Mouse (Mus musculus) E14TG2a.4 (cell line): ENCODE measurements at regions not wholly inside any gene's neighbourhood (a gene's known extent, or its start where the extent isn't known, plus 50 kb on each side); places are given as distances from the start of the nearest gene placed in this dataset.
A peak's percentile ranks its signal among the peaks of the same experiment; 100 is the strongest.
"Not testable (repeated sequence)": the region's sequence is repeated elsewhere in the genome, so short reads cannot be mapped to it uniquely, and the experiment has no call there.

Source experiments
- H3K27me3 ChIP-seq: 2 replicates; pipeline ENCODE4 v1.6.1; 2014; ENCODE audit warnings: low read length, control low read depth; ENCODE audit not compliant: insufficient read depth
- H3K36me3 ChIP-seq: 2 replicates; pipeline ENCODE4 v1.6.1; 2014; ENCODE audit warnings: low read length, control low read depth; ENCODE audit not compliant: insufficient read depth
- H3K4me1 ChIP-seq: replicated peaks from 2 replicates; pipeline ENCODE4 v1.6.1; 2014; ENCODE audit warnings: low read depth, low read length, control low read depth
- H3K4me3 ChIP-seq: replicated peaks from 2 replicates; pipeline ENCODE4 v1.5.1; 2014; ENCODE audit warnings: mild to moderate bottlenecking, low read length
- H3K9me3 ChIP-seq: 2 replicates; pipeline ENCODE4 v1.6.1; 2014; ENCODE audit warnings: low read length, control low read depth
- CTCF ChIP-seq: conservative IDR thresholded peaks from 2 replicates; pipeline ENCODE4 v1.5.1; 2014; ENCODE audit warnings: low read length
- NANOG ChIP-seq: IDR thresholded peaks from 2 replicates; pipeline ENCODE4 v1.6.1; 2014; ENCODE audit warnings: borderline replicate concordance, low read length, mixed read lengths
- POU5F1 ChIP-seq: IDR thresholded peaks from 2 replicates; pipeline ENCODE4 v1.6.1; 2014; ENCODE audit warnings: low read length, borderline replicate concordance

- Histone ChIP-seq H3K4me1 (no peaks in the 10 kb centered on the region), H3K9me3 (peaks cover 11% of the 10 kb centered on the region), H3K27me3 (no peaks in the 10 kb centered on the region), H3K36me3 (no peaks in the 10 kb centered on the region), H3K4me3 (no peak overlapping the region)
- TF ChIP-seq CTCF (no peak), NANOG (no peak), POU5F1 (no peak)
Observed at GRCm38 (mm10) chr4:21464456-21464855, 221.3 kb downstream of the Prdm13 start.

DNA sequence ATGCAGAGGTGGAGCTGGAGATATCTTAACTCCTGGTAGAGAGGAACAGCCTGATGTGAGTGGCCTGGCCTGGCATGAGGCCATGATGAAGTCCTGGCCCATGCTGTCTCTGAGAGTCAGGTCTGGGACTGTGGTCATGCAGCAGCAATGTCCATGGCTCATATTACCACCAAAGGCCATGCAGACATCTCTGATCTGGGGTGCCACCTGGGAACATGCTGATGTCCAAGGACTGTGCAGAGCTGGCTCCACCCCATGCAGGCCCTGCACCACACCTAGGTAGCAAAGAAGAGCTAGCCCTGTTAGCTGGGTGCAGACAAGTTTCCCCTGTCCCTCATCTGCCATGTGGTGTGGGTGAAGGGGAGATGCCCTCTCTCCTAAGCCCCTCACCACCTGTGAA, 244.5 kb downstream of the Prdm13 start:
- Histone ChIP-seq H3K36me3 (no peaks in the 10 kb centered on the region), H3K4me1 (no peaks in the 10 kb centered on the region), H3K27me3 (no peaks in the 10 kb centered on the region), H3K9me3 (no peaks in the 10 kb centered on the region), H3K4me3 (no peak overlapping the region)
- TF ChIP-seq NANOG (no peak), POU5F1 (no peak), CTCF (no peak)

DNA sequence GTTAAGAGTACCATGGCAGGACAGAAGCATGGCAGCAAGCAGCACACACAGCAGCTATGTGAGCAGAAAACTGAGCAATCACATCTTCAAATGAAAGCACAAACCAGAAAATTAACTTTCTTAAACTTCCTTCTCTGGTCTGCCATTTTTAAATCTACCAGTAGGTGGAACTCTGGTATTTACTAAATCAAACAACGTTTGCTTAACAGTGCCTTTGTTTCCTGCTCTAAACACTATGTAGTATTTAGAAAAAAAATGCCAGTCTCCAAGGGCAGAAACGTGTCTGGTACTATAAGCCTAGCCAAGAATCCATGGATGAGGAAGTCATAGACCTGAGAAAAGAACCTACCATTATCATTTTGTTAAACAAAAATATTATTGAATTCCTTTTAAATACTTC, 249.1 kb downstream of the Prdm13 start:
- Histone ChIP-seq H3K36me3 (no peaks in the 10 kb centered on the region), H3K27me3 (no peaks in the 10 kb centered on the region), H3K4me3 (no peak overlapping the region), H3K4me1 (no peaks in the 10 kb centered on the region), H3K9me3 (no peaks in the 10 kb centered on the region)
- TF ChIP-seq CTCF (peak; percentile 25), NANOG (no peak)

GRCm38 (mm10) chr4:21407850-21408249, 277.9 kb downstream of the Prdm13 start:
- Histone ChIP-seq H3K4me3 (no peak overlapping the region), H3K4me1 (no peaks in the 10 kb centered on the region)
- no peak for TF ChIP-seq POU5F1
- peak; percentile 44 for TF ChIP-seq CTCF

GRCm38 (mm10) chr4:21369314-21369713, 316.4 kb downstream of the Prdm13 start:
- Histone ChIP-seq H3K27me3 (no peaks in the 10 kb centered on the region), H3K4me3 (no peak overlapping the region), H3K36me3 (0 out of 2 replicates have a peak, but pooled peaks cover 3% of the 10 kb centered on the region), H3K9me3 (peaks cover 19% of the 10 kb centered on the region), H3K4me1 (no peaks in the 10 kb centered on the region)
- no peak for TF ChIP-seq NANOG
- TF ChIP-seq CTCF = no peak
- no peak for TF ChIP-seq POU5F1

More at GRCm38 (mm10) chr4:21407850-21408249, 277.9 kb downstream of the Prdm13 start:
- no peaks in the 10 kb centered on the region for H3K36me3 ChIP-seq
- H3K9me3 ChIP-seq = no peaks in the 10 kb centered on the region
- H3K27me3 ChIP-seq = no peaks in the 10 kb centered on the region

DNA sequence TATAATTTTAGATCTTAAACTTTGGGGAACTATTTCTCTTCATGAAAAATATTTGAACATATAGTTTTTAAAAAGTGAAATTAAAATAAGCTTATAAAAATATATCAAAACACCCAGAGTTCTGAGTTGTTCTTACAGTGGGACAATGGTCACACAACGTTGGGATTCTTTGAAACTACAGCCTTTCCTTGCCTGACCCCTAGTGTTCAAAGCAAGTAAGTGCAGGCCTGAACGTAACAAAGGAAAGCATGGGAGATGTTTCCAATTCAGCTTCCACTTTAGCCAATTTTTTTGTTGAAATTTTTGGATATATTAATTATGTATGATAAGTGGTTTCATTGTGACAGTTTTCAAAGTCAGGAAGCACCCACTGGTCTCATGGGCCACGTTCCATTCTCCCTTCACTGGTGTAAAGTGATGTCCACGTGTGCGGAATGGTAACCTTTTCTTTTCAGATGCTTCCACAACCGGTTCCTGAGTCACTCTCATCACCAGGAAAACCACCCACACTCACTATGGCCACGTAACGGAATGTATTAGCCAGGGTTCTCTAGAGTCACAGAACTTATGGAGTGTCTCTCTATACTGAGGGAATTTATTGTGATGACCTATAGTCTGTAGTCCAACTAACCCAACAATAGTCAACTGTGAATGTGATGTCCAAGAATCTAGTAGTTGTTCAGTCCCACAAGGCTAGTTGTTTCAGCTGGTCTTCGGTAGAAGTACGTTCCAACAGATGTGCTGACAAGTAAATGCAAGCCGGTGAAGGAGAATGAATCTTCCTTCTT, 317.3 kb downstream of the Prdm13 start:
- Histone ChIP-seq H3K4me3 (no peak overlapping the region), H3K27me3 (no peaks in the 10 kb centered on the region), H3K9me3 (peaks cover 19% of the 10 kb centered on the region), H3K4me1 (no peaks in the 10 kb centered on the region), H3K36me3 (0 out of 2 replicates have a peak, but pooled peaks cover 3% of the 10 kb centered on the region)
- TF ChIP-seq NANOG = no peak
- peak; percentile 85 for TF ChIP-seq CTCF

- H3K36me3 ChIP-seq = no peaks in the 10 kb centered on the region
- H3K4me3 ChIP-seq = no peak overlapping the region
- no peaks in the 10 kb centered on the region for H3K9me3 ChIP-seq
- H3K4me1 ChIP-seq = no peaks in the 10 kb centered on the region
- TF ChIP-seq CTCF (no peak), NANOG (no peak), POU5F1 (no peak)
- no peaks in the 10 kb centered on the region for H3K27me3 ChIP-seq
Observed at GRCm38 (mm10) chr4:21321769-21322168, 364.0 kb downstream of the Prdm13 start.

DNA sequence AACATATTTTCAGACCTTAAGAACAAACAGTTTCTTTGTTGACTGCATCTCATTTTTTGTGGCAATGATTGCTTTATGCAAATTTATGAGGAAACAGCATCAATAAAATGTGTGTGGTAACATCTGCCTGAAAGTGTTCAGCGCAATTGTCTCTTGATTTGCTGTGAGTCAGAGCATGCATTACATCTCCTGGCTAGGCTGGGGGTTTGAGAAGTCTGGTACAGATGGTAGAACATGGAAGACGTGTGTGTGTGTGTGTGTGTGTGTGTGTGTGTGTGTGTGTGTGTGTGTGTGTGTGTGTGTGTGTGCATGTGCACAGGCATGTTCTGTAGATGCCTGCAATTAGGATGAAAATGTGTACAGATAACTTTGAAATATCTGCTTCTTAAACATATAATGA, 376.5 kb downstream of the Prdm13 start:
- H3K27me3 ChIP-seq, H3K4me3 ChIP-seq, H3K9me3 ChIP-seq, H3K36me3 ChIP-seq, H3K4me1 ChIP-seq: not testable (repeated sequence)

DNA sequence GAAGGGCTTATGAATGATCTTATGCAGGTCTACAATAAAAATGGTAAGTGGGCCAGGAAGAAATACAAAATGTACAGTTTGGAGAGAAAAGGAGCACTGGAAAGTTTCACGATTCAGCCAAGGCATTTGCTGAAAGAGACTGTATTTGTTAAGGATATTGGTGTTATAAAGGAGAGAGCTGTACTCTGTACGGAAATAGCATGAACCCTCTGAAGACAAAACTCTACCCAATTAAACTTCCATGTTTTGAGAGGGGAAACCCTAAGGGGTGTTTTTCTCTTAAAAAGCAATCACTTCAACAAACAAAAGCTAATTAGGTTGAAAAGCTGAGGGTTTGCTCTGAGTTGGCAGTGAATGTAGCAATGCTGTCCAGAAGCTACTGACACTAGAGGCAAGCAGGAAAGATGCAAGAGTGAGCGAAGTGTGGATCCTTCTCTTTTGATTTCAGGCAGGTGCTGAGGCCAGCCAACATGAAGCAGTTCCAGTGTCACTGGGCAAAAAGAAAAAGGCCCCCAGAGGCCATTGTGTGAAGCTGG, 378.2 kb downstream of the Prdm13 start:
- Histone ChIP-seq H3K9me3 (peaks cover 7% of the 10 kb centered on the region; the same call in 1 of the 2 replicates), H3K27me3 (no peaks in the 10 kb centered on the region), H3K4me3 (no peak overlapping the region), H3K4me1 (no peaks in the 10 kb centered on the region), H3K36me3 (no peaks in the 10 kb centered on the region)
- TF ChIP-seq NANOG (no peak), CTCF (no peak), POU5F1 (no peak)
